Mouse (Mus musculus) lung, postnatal 0 days (tissue): ENCODE data around the gene Usp45.
A peak's percentile ranks its signal among the peaks of the same experiment; 100 is the strongest.

Experiments used
- CTCF ChIP-seq: IDR thresholded peaks from 2 replicates; pipeline ENCODE4 v1.5.1; 2016; ENCODE audit warnings: antibody characterized with exemption, mild to moderate bottlenecking
- EP300 ChIP-seq: IDR thresholded peaks from 2 replicates; pipeline ENCODE4 v1.6.1; 2016; ENCODE audit warnings: antibody characterized with exemption, mild to moderate bottlenecking, control low read depth

GRCm38 (mm10) chr4:21766863-21767304 lies at the start of gene Usp45, which contains the start of gene Tstd3:
- TF ChIP-seq CTCF (peak; percentile 87), EP300 (no peak)
